Mouse (Mus musculus) testis, postnatal 10 days (tissue): ENCODE results near the gene E330021D16Rik.

Source experiments
- DNase-seq: peaks from one replicate; pipeline ENCODE4 v3.0.0; 2021; ENCODE audit warnings: low spot score

E330021D16Rik gene

DNA sequence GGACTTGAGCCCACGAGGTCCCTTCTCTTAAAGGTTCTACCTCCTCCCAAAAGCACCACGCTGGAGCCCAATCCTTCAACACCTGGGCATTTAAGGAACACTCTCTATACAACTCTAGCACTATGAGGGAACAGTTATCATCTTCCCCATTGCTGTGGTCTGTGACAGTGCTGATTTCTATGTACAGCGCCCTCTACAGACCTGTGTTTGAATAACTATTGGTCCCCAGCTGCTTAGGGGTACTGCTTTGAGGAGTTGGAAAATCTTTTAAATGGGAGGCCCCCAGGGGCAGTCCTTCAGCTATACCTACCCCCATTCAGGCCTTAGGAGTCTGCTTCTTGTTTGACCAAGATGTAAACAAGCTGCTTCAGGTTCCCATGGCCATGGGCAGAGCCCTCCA is 5.7 kb upstream of the E330021D16Rik start:
- DNase-seq, result no peak

DNA sequence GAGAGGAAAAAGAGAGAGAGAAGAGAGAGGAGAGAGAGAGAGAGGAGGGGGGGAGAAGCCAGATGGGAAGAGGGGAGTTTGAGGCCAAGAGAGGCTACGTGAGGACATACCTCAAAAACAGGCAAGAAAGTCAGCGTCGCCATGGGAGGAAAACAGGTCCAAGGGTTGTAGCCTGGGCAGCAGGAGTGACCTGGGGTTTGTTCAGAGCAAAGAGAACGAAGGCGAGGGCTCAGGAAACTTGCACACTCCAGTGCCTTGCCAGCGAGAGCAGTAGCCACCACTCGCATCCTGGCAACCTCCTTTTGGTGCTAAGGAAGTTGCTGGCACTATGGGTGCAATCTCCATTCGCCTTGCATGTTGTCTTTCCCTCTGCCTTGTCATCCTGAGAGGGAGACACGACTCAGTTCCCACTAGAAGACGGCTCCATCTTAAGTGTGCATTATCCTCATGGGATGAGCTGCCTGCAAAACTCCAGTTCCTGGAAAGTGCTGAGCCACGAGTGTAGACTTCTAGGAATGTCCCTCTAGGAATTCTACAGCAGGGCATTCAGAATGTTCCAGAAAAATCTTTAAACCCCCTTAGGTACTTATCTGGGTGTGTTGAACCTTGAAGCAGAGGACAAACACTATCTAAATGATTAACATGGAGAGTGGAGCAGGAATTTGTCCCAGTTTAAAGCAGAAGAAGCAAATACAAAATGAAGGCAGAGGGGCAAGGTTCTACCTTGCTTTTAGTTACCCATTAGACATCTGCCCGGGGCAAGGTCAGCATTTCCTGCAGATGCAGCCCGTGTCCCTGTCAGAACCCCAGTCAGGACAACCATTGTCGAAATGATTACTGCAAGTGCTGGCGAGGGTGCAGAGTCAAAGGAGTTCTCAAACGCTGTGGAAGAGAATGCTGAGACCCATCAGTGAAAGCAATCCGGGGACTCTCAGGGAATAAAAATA is 3.8 kb upstream of the E330021D16Rik start:
- no peak for DNase-seq

DNA sequence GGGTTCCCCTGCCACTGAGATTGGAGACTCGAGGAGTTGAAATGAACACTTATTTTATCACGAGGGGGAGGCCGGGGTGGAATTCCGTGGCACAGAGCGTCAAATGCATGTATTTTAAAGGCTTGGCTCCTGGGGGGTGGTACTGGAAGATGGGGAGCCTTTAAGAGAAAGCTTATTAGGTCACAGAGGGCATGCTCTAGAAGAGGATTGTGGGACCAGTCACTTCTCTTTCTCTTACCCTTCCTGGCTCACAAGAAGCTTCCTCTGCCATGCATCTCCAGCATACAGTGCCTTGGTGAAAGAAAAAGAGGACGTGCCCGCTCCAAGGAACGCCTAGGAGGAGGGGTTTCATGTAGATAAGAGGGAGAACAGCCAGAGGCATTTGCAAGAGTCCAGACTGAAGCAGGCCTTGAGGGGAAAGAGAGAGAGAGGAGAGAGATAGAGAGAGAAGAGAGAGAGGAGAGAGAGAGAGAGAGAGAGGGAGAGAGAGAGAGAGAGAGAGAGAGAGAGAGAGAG is 3.0 kb upstream of the E330021D16Rik start:
- DNase-seq, result no peak

DNA sequence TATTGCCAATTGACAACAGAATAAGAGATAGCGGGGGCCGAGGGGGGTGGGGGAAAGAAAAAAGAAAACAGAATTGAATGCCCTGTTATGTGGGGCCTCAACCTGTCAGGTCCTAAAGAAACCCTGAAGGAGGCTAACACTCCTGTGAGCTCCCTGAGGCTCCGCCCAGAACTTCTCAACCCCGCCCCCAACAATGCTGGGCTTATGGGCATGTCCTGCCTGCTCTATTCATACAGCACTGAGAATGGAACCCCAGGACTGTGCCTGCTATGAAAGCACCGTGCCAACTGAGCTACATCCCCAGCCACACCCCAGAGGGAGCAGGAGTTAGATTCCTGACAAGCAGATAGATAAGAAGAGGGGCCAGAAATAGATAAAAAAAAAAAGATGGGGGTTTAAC is 2.5 kb upstream of the E330021D16Rik start:
- peak; percentile 59 for DNase-seq

DNA sequence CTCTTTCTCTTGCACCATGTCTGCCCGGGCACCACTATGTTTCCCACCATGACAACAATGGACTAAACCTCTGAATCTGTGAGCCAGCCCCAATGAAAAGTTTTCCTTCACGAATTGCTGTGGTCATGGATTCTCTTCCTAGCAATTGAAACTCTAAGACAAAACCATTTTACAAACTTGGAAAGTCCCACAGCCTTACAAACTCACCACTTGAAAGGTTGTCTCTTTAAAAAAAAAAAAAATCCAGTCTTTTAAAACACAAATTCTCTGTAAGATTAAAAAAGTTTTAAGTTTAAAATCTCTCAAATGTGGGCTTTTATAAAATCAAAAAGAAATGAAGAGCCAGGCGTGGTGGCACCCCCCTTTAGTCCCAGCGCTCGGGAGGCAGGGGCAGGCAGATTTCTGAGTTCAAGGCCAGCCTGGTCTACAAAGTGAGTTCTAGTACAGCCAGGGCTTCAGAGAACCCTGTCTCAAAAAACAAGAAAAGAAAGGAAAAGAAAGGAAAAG is 1.5 kb downstream of the E330021D16Rik start:
- no peak for DNase-seq

DNA sequence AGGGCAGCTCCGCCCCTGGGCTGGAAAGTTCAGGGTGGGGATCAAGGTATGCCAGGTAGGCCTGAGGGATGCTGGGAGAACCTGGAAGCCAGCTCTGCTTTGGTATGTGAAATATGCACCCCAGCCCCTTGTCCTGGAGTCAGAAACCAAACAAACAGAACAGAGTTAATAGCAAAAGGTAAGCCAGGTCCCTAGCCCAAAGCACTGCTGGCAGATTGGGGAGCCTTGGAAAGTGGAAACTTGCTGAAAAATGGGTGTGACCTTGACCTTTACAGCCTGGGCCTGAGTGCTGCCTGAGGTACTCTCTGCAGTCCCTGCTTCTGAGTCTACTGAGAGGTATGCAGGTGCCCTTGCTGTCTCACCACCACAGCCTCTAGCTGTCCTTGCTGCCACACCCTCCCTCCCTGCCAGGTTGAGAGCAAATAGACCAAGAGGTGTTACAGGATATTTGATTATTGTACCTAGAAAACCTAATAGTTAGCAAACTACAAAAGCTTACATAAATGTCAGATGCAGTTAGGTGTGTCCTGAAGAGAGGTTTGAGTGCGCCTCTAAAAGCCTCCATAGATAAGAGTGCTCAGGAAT is 7.7 kb downstream of the E330021D16Rik start:
- DNase-seq, result no peak

DNA sequence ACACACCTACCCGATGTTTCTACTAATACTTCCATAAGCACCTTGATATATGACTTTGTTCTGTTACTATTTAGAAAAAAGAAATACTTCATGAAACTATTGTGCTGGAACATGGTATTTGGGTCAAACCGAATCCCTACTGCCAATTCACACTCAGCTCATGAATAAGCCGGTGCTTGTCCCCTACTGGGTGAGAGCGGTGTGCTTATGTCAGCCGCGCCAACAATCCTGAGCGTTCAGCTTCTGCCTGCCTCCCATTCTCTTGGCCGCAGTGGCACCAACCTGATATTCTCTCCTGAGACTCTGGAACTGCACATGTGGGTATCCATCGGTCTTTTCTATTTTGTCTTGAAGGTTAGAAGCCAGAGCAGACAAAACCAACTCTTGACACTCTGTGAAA is 18.5 kb downstream of the E330021D16Rik start:
- DNase-seq, result no peak

DNA sequence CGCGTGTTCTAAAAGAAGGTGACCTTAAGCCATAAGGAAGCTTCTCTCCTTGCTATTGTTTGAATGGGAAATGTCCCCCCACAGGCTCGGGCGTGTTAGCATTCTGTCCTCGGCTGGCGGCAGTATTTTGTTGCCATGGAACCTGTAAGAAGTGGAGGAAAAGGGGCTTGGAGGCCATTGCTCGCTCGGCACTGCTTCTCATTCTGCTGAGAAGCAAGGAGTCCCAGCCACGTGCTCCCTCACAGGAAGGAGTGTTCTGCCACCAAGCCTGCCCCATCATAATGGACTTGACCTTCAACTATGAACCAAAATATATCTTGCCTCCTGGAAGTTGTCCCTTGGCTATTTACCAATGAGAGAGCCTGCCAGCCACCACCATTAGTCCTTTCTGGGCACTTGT is 25.1 kb downstream of the E330021D16Rik start:
- no peak for DNase-seq

DNA sequence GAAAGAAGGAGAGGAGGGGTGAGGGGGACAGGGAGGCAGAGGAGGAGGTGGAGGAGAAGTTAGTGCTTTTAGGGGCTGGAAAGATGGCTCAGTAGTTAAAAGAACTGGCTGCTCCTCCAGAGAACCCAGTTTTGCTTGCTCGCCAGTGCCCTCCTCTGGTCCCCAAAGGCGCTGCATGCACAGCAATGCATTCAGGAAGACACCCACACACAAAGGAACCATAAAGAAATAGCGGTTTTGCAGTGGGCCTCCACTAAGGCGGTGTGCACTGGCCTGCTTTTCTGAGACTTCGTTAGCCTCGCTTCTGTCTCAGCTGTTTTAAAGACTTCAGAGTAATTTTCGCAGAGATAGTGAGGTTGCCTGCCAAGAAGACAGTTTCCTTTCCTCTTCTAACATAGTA is 30.1 kb downstream of the E330021D16Rik start:
- no peak for DNase-seq

DNA sequence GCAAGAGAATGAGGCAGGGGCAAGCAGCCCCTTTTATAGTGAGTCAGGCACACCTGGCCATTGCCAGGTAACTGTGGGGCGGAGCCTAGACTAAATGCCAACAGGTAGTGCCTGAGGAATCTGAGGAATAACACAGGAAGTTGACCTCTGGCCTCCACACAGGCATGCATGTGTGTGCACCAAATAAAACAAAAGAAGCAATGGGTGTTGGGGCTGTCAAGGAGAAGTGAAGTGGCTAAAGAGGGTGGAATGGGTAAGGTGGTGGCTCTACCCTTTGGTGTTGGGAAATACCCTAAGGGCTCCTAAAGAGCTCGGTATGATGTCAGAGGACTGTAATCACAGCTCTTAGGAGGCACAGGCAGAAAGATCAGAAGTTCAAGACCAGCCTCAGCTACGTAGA is 32.2 kb downstream of the E330021D16Rik start:
- DNase-seq, result no peak

DNA sequence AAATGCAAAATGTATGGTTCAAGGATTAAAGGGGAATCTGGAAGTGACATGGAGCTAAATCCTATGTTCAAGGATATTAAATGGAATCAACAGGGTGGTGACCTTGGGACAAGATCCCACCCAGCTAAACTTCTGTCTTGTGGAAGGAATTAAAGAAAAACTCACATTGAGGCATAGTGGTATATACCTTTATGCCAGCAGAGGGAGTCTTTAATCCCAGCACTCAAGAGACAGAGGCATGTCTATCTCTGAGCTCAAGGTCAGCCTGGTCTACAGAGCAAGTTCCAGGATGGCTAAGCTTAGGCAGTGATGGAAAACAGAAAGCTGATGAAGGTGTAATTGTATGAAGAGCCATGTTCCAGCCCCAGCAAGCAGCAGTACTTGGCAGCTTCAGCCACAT is 39.3 kb downstream of the E330021D16Rik start:
- no peak for DNase-seq

DNA sequence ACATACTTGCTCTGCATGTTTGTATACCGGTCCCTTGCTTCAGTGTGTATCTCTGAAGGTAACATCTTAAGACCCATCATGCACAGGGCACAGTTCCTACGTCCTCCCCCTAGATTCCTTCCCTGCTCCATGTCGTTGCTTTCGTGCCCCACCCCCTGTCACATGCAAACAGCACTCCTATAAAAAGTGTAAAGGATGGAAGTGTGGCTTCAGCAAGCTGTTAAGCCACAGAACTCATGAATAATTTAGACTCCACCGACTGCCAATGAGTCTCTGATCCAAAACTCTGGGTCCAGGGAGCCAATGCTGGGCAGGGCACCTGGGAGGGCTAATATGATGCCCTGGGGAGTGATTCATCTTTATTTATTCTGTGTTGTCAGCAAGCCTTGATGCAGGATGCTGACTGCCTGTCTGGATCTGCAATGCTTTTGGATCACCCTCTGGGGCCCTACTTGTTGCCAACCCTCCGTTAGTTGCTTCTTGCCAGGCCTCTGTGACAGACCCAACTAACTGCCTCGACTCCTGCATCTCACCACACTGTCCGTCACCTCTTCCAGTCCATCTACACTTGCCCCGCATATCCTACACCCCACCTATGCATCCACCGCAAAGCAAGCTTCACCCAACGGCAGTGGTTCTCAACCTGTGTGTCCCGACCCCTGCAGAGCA is 50.8 kb downstream of the E330021D16Rik start:
- DNase-seq, result no peak

DNA sequence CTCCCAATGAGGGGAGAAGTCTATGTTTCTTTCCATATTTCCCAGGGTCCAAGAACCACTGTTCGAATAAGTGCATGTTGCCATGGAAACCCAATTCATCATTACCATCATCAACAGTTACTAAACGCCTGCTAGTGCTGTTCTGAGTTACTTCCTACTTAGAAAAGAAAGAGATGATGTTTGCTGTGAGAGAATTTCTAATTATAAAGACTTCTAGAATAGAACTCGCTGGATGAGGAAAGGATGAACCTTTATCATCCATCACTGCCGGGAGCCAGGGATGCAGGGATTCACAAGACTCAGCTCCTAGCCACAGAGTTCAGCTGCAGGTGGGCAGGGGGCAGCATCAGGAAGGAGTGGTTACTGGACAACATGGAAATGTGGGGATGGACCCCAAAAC is 51.4 kb downstream of the E330021D16Rik start:
- DNase-seq, result no peak

DNA sequence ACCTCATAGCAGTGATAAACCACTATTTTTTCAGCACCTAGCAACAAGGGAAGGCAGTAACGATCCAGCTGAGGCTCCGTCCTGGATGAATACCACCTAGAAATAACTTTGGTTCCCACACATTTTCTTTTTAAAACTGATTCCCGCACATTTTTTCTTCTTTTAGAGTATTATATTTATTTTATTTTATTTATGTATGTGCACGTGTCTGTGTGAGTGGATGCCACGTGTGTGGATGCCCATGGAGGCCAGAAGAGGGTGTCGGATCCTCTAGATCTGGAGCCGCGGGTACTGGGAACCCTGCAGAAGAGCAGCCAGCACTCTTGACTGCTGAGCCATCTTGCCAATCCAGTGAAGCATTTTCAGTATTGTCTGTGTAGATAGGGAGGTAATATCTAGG is 52.1 kb downstream of the E330021D16Rik start:
- DNase-seq, result no peak

DNA sequence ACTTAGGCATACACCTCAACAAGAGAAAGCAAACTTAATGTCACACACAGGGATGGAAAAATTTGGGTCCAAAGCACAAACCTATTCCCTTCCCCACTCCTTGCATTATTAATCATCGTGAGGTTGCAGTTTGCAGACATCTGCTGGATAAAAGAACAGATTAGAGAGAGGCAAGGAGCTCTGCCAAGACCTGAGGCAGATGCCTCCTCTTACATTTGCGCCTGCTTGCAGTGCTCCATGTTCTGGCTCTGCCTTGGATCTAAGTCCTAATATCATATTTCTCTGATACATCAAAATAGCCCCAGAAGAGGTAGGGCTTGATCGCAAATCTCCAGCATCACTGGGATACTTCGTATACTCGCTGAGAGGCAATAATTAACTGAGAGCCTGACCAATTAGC is 56.9 kb downstream of the E330021D16Rik start:
- no peak for DNase-seq

DNA sequence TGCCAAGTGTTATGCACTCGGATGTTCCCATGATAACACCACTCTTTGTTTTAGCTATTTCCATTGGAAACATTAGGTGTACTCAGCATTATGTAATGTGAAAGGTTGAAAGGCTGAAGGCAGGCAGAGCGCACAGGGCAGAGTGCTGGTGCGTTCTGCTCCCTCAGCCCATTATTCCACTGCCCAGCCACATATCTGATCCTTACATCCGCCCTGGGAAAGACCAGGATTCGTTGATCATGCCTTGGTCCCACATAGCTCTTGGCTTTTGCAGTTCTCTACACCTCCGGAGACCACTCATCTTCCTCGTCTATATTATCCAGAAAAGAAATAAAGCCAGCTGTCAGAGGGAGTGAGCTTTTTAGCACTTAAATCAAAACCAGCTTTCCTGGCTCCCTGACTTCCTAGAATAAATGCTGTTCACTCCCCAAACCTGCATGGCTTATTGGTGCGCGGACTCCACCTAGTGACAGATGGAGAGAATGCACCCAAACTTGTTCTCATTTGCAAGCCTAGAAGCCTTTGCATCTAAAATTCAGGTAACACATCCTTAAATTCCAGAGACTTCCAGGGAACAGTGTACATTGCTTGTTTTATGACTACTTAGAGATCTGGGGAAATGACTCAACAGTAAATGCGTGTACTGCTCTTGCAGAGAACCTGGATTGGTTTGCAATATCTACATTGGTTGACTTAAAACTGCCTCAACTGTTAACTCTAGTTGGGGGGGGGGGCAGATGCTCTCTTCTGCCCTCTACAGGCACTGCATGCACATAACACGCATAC is 61.8 kb downstream of the E330021D16Rik start:
- DNase-seq, result peak; percentile 83
